Mouse (Mus musculus): ENCODE measurements around the gene Gabbr2.
A peak's percentile ranks its signal among the peaks of the same experiment; 100 is the strongest.

Gene Gabbr2

GRCm38 (mm10) chr4:46821709-46822108 is 170.0 kb downstream of the Gabbr2 start:
- no peak for DNase-seq (ENCODE audit: low spot score)

GRCm38 (mm10) chr4:46814954-46815353 is 176.7 kb downstream of the Gabbr2 start:
- DNase-seq (ENCODE audit: low spot score) = peak; percentile 3

- DNase-seq (ENCODE audit: low spot score) = no peak
Observed at GRCm38 (mm10) chr4:46814236-46814635, 177.4 kb downstream of the Gabbr2 start.

- no peak for DNase-seq (ENCODE audit: low spot score)
Observed at GRCm38 (mm10) chr4:46811165-46811564, 180.5 kb downstream of the Gabbr2 start.

- no peak for DNase-seq (ENCODE audit: low spot score)
Observed at GRCm38 (mm10) chr4:46806876-46807275, 184.8 kb downstream of the Gabbr2 start.

GRCm38 (mm10) chr4:46805910-46806309 is 185.8 kb downstream of the Gabbr2 start:
- no peak for DNase-seq (ENCODE audit: low spot score)

GRCm38 (mm10) chr4:46802386-46802785 is 189.3 kb downstream of the Gabbr2 start:
- no peak for DNase-seq (ENCODE audit: low spot score)

GRCm38 (mm10) chr4:46799904-46800303 is 191.8 kb downstream of the Gabbr2 start:
- no peak for DNase-seq (ENCODE audit: low spot score)

GRCm38 (mm10) chr4:46795707-46796106 is 196.0 kb downstream of the Gabbr2 start:
- no peak for DNase-seq (ENCODE audit: low spot score)

GRCm38 (mm10) chr4:46794583-46794982 is 197.1 kb downstream of the Gabbr2 start:
- no peak for DNase-seq (ENCODE audit: low spot score)

GRCm38 (mm10) chr4:46792280-46793026 is 199.2 kb downstream of the Gabbr2 start:
- DNase-seq (ENCODE audit: low spot score) = peak; percentile 11

GRCm38 (mm10) chr4:46791268-46791951 is 200.3 kb downstream of the Gabbr2 start:
- no peak for DNase-seq (ENCODE audit: low spot score)

- DNase-seq (ENCODE audit: low spot score) = no peak
Observed at GRCm38 (mm10) chr4:46790609-46791267, 200.9 kb downstream of the Gabbr2 start.

- no peak for DNase-seq (ENCODE audit: low spot score)
Observed at GRCm38 (mm10) chr4:46784430-46785049, 207.1 kb downstream of the Gabbr2 start.

GRCm38 (mm10) chr4:46781109-46781508 is 210.6 kb downstream of the Gabbr2 start:
- DNase-seq (ENCODE audit: low spot score) = no peak

- DNase-seq (ENCODE audit: low spot score) = no peak
Observed at GRCm38 (mm10) chr4:46775959-46776358, 215.7 kb downstream of the Gabbr2 start.

GRCm38 (mm10) chr4:46774652-46775051 is 217.0 kb downstream of the Gabbr2 start:
- DNase-seq (ENCODE audit: low spot score) = no peak

GRCm38 (mm10) chr4:46773243-46773642 is 218.4 kb downstream of the Gabbr2 start:
- no peak for DNase-seq (ENCODE audit: low spot score)

GRCm38 (mm10) chr4:46772591-46772990 is 219.1 kb downstream of the Gabbr2 start:
- DNase-seq (ENCODE audit: low spot score) = no peak

- DNase-seq (ENCODE audit: low spot score) = no peak
Observed at GRCm38 (mm10) chr4:46771116-46771515, 220.6 kb downstream of the Gabbr2 start.

GRCm38 (mm10) chr4:46770635-46771034 is 221.0 kb downstream of the Gabbr2 start:
- DNase-seq (ENCODE audit: low spot score) = no peak

GRCm38 (mm10) chr4:46770090-46770489 is 221.6 kb downstream of the Gabbr2 start:
- no peak for DNase-seq (ENCODE audit: low spot score)

GRCm38 (mm10) chr4:46766326-46766725 is 225.3 kb downstream of the Gabbr2 start:
- DNase-seq (ENCODE audit: low spot score) = no peak

All from adipocyte (in vitro differentiated cells).